Mouse (Mus musculus) hindlimb bud, embryonic 11.5 days (tissue): Measurements from ENCODE around the gene Fam161a.
A peak's percentile ranks its signal among the peaks of the same experiment; 100 is the strongest.

Experiments used
- DNase-seq: peaks from one replicate; pipeline ENCODE4 v3.0.0-alpha.2; 2012; ENCODE audit warnings: low read depth, low spot score; ENCODE audit errors: extremely low spot score

Fam161a gene

DNA sequence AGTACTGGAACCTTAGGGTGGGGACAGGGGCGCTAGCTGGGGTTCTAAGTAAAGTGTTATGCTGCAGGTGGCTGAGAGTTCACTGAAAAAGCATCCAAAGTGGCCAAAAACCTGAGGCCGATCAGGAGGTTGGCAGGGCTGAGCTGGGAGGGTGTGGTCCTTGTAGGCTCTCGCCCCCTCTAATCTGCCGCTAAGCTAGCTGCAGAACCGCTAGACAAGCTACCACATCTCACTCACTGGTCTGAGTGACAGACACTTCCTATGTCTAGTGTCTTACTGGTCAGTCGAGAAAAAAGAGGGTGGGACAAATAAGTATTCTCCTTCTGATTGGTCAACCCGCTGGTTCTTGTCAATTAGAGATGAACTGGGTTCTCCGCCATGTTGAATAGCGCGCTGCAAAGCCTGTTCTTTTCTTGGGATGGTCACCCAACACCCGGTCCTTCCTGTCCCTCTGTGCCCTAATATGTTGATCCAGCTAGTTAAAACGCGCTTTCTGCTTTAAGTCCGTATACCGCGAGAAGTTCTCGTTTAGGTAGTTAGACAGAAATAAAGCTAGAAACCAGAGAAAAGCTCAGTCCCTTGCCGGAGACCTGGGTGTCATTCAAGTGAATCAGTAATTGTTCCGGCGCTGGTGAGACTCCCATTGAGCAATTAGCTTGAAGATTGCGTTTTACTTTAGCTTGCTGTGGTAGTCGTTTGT lies at the start of gene Fam161a:
Gene Fam161a, plus strand, starts transcription at position 51 of the 700 bp plus-strand sequence.
- DNase-seq, result peak; percentile 86

DNA sequence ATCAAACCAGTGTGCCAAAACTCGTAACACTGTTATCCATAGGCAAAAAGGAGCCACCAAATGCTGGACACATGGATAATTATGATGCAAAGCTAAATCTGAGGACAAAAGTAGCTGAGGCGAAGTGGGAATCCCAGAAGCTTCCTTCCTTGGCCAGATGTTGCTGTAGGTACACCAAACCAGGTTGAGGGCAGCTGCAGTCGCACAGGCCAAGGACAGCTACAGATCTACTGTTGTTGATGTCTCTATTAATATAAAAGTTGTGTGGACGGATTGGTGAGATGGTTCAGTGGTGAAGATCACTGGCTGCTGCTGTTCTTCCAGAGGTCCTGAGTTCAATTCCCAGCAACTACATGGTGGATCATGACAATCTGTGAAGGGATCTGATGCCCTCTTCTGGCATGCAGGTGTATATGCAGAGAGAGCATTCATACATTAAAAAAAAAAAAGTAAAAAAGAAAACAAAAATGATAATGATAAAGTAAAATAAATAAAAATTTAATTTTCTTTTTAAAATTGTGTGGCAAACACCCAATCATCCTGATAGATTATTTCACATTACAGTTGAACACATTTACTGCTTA lies 49.4 kb upstream of the Fam161a start:
- no peak for DNase-seq

DNA sequence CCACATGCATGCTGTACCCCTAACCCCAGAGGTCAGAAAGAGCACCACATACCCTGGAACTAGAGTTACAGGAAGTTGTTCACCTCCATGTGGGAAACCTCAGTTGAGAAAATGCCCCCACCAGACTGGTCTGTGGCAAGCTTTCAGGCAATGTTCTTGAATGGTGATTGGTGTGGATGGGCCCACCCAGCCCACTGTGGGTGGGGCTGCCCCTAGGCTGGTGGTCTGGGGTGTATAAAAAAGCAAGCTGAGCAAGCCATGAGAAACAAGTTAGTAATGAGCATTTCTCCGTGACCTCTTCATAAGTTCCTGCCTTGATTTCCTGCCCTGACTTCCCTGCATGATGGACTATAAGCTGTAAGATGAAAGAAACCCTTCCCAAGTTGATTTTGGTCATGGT lies 45.2 kb upstream of the Fam161a start:
- no peak for DNase-seq

DNA sequence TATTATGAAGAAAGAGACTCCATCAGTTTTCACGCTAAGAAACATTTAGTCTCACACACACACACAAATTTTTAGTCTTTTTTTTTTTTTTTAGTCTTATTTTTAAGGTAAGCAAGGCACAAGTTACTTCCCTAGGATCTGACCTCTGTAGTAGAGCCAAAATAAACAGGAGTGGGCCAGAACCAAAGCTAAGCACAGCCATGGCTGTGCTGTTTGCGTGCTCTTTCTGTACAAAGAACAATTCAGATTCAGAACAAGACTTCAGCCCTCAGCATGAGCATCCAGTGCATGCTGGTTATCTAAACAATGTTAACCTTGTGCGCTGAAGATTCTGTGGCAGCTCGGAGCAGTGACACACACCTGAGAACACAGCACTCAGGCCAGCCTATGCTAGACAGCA lies 42.9 kb upstream of the Fam161a start:
- DNase-seq, result no peak

DNA sequence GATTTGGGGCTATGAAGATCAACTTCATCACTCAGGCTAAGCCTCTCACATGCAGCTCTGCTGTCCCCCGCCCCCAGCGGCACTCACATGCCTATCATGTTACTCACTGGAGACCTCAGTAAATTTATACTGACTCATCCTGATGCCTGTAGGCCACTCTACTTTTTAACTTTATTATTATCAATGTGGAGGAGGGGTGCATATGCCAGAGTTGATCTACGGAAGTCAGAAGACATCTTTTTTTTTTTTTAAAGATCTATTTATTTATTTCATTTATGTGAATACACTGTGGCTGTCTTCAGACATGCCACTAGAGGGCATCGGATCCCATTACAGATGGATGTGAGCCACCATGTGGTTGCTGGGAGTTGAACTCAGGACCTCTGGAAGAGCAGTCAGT lies 41.8 kb upstream of the Fam161a start:
- DNase-seq, result no peak

DNA sequence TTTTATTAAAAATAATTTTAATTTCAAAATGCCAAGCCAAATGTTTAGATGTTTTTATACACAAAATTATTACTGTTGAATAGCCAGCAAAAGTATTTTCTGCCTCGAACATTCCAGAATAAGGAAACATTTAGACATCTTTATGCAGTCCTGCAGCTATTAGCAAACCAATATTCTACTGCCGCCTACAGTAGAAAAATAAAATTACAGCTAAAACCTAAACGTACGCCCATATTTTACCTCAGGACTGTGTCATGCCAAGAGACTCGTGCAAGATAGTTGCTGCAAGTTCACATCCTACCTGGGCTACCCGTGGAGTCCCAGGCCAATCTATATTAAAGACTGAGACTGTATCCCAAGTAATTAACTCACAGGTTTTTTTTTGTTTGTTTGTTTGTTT lies 37.8 kb upstream of the Fam161a start:
- DNase-seq, result no peak

DNA sequence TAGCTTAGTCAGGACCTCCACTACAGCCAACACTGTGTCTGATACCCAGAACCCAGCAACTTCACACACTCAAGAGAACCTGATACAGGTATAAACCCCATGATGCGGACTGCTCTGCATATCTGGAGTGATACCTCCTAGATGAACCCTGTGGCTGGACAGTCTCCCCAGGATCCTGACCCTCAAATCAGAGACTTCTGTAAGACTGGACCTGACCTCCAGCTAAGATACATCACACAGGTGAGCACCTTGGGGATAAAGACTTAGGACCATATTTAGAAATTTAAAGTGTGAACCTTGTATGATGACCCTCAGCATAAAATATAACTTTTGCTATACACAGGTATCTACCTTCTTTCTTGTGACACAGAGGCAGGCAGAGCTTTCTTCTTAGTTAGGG lies 36.8 kb upstream of the Fam161a start:
- no peak for DNase-seq

DNA sequence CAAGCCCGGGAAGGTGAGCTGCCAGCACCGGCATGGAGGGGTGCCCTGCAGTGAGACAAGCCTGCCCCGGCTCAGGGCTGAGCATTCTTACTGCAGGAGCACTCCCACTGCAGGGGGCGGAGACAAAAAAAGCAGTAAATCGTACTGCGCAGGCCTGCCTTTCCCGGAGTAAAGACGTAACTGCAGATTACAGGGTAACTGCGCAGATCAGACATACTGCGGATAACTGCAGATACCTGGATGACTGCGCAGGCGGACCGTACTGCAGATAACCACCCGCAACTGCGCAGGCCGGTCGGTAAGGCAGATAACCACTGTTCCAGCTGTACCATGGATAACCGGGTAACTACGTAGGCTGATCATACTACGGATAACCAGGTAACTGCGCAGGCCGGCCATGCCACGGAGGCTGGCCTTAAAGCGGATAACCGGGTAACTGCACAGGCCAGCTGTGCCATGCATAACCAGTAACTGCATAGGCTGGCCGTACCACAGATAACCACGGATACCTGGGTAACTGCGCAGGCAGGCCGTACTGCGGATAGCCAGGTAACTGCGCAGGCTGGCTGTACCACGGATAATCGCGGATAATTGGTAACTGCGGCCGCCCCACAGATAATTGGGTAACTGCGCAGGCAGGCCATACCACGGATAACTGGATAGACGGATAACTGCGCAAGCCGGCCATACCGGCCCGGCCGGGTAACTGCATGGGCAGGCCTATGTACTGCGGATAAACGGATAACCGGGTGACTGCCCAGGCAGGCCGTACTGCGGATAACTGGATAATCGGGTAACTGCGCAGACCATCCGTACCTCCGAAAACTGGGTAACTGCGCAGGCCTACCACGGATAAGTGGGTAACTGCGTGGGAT lies 35.3 kb upstream of the Fam161a start, which contains the start of gene Zrsr1:
Gene Zrsr1, plus strand, starts transcription at position 171 of the 875 bp plus-strand sequence.
- no peak for DNase-seq

DNA sequence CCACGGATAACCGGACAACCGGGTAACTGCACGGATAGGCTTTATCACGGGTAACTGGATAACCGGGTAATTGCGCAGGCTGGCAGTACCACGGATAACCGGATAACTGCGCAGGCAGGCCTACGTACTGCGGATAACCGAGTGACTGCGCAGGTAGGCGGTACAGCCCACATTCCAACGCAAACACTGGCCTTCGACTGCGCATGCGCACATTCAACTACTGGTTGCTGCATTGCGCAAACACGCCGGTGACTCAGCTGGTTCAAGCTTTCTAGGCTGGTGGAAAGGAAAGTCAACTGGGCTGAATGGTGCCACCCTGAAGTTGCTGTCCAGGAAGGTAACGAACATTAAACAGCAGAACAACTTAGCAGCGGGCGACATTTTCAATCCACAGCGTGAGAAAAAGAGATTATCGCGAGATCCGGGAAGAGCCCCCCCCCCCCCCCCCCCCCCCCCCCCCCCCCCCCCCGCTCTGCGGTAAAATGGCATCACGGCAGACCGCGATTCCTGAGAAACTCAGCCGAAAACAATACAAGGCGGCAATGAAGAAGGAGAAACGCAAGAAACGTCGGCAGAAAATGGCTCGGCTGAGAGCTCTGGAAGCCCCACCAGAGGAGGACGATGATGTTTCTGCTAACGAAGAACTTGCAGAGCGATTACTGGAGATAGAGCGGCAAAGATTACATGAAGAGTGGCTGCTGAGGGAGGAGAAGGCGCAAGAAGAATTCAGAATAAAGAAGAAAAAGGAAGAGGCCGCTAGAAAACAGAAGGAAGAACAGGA lies 34.4 kb upstream of the Fam161a start:
- peak; percentile 58 for DNase-seq

DNA sequence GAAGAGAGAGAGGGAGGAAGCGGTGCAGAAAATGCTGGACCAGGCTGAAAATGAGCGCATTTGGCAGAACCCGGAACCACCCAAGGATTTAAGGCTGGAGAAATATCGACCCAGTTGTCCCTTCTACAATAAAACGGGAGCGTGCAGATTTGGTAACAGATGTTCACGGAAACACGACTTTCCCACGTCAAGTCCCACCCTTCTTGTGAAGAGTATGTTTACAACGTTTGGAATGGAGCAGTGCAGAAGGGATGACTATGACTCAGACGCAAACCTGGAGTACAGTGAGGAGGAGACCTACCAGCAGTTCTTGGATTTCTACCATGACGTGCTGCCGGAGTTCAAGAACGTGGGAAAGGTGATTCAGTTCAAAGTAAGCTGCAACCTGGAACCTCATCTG lies 33.7 kb upstream of the Fam161a start:
- DNase-seq, result no peak

DNA sequence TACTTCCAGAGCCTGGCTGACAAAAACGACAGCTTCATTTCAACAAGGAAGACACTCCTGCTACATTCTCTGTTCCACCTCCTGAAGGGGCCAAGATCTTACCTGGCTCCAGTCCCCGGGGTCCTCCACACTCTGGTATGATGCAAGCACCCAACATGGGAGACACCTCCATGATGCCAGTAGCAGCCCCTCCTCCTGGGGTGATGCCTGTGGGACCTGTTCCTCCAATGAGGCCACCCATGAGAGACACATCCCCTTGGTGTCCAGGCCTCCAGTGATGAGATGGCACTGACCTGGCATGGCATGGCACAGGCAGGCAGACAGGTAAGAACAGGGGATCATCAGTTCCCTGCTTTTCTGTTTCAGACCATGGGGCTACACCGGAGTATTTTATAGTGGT lies 29.1 kb upstream of the Fam161a start:
- DNase-seq, result no peak

DNA sequence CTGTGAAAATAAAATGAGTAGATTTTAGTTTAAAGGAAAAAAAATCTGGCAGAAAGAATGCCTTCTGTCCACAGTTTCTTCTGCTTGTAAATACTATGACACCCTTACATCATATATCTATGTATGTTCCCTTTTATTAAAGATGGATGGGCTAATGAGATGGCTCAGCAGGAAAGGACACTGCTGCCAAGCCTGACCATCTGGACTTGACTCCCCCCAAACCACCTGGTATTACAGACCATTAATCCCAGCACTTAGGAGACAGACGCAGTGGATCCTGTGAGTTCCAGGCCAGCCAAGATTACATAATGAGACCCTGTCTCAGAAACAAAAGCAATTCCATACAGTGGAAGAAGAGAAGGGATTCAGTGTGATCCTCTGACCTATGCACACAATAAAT lies 28.6 kb upstream of the Fam161a start:
- no peak for DNase-seq

DNA sequence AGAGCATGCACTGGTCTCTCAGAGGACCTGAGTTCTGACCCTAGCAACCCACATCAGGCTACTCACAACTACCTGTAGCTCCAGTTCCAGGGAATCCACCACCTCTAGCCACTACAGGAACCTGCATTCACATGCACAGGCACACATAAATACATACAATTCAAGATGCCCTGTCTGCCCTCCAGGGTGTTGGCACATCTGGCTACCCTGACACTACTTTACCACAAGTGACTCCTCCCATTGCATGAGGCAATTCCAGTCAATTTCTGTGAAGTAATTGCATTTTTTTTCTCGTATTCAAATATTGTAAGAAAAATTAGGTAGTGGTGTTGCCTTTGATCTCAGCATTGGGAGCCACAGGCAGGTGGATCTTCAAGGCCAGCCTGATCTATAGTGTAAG lies 28.1 kb upstream of the Fam161a start:
- no peak for DNase-seq

DNA sequence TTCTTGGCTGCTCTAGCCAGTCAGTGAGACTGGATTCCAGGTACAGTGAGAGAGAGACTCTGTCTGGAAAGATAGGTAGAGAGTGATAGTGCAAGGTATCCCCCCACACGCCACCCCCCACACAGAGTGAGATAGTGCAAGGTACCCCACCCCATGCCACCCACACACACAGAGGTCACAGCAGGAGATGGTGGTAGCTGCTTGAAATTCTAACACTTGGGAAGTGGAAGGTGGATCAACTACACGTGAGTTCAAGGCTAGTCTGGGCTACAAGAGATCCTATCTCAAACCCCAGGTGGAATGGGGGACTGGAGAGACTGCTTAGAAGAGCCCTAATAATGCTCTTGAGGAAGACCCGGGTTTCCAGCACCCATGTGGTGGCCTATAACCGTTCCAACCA lies 26.3 kb upstream of the Fam161a start:
- DNase-seq, result no peak

DNA sequence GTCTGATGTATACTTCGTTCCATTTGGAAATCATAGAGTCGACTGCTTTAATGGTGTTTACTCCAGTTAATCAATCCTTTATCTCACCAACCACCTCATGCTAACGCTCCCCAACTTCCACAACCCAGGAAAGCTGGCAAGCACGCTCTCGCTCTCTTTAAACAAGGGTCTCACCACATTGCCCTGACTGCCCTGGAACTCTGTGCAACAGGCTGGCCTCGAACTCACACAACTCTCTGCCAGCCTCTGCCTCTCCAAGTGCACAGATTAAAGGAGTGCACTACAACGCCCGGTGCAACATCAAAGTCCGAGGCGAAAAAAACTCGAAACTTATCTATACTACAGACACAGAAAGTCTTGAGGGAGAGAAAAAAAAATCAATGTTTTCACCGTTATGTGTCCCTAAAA lies 25.8 kb upstream of the Fam161a start:
- DNase-seq, result no peak

DNA sequence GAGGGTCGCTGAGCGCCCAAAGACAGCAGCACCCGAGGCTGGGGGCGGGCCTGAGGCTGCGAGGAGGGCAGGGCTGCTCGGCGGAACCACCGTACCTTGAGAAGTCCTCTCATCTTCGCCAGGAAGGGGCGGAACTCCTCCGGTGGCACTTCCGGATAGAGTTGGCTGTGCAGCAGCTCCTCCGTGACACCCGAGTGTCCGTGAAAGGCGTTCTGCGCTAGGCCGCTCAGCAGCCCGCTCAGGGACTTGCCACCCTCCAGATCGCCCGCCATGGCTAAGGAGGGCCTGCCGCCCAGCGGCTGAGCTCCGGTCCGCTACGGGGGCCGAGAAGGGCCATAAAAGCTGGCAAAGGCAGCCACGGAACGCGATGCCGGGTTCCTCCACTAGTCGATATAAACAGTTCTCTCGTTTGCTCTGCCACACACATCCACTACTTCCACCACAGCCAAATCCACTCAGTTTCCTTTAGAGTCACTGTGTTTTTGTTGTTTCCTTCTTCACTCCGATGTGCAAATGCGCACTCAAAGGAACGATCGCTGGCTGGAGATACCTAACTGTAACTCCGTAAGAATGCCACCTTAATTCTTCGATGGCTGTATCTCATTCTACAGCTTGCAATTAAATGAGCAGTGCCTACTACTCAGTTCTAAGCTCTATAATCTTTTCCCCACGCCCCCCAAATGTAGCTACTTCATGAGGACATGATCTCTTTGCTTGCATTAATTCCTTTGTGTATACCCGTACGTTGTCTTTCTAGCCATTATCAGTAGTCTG lies 25.2 kb upstream of the Fam161a start, which contains the start of the genes Gm28048 and Commd1:
Gene Gm28048, minus strand, starts transcription at position 107 of the 774 bp plus-strand sequence.
Gene Commd1, minus strand, starts transcription at position 399 of the 774 bp plus-strand sequence.
- peak; percentile 77 for DNase-seq

DNA sequence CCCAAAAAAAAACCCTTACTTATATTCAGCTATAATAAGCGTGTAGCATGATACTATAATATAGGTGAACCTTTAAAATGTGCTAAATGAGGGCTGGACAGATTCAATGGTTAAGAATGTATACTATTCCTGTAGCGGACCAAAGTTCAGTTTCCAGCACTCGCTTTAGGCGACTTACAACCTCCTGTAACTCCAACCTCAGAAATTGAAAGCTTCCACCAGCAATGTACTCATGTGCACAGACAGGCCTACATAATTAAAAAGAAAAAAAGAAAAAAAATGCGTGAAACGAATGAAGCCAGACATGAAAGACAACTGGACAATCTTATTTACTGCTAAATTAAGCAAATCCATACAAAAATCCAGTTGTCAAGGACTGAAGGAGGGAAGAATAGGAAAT lies 24.5 kb upstream of the Fam161a start:
- DNase-seq, result no peak

DNA sequence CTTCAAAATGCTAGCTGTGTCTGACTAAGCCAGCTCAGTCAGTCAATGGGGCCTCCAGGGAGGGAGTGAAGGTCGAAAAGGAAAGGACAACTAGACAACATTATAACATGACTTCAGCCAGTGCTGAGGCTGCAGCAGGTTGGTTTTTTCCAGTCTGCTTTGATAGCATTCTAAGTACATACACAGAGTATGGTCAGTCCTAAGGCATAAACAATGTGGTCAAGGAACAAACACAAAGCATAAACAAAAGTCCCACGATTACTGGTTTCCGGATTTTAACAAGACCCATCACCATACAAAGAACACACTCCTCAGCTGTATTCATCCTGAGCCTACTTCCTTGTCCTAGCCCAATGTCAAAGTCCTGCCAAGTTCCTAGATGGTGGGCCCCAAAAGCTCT lies 21.8 kb upstream of the Fam161a start:
- no peak for DNase-seq

DNA sequence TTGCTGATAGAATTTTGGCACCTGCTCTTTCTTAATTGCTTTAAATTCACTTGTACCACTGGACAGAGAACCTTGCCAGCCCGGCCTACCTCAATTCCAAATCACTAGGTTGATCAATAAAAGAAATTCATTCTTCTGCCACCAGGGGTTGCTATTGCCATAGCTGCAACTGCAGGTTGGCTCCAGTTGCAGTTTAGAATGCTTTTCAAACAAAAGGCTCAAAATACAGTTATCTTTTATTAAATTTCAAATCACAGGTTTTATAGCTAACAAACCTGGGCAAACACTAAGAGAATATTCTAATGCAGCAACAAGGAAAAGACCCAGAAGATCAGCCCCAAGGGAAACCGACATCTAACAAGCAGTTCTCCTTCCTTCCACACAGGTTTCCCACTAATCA lies 20.0 kb upstream of the Fam161a start:
- no peak for DNase-seq

DNA sequence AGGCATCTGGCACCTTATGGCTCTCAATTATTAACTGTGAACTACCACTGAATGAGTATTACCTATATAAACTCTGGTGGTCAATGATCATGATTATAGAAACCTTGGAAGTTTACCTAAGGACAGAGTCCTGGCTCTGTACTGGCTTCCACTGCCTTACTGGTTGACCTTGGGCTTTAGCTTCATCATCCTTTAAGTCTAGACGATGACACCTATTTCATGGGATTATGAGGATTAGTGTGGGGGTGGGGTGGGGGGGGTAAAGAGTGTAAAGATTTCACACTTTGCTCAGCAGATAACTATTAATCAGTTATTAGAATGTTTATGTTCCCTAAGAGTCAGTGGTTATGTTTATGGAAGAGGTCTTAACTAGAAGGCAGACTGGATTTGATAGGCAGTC lies 17.5 kb upstream of the Fam161a start:
- DNase-seq, result no peak
